Mouse (Mus musculus): ENCODE data around the gene Spdya. TPM values are rescaled to one million over a fixed set of nuclear protein-coding genes. Genes with fewer than 3 reads are reported as not detected.
"Not testable (repeated sequence)": the region's sequence is repeated elsewhere in the genome, so short reads cannot be mapped to it uniquely, and the experiment has no call there.

The Spdya gene
- polyA plus RNA-seq, 1 experiment from 2014 or later = 1.3 TPM

DNA sequence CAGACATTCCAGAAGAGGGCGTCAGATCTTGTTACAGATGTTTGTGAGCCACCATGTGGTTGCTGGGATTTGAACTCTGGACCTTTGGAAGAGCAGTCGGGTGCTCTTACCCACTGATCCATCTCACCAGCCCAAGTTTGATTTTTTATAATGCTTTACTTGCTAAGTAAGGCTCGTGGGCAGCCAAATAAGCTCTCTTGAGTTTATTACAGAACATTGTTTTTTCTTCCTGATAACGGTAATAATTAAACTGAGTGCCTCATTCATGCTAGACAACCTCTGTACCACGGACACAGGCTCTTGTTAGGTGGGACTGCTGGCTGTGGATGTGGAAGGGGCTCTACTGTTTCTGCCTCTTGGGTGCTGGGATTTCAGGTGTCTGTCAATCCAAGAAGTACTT lies 87.2 kb downstream of the Spdya start:
- H3K36me3 ChIP-seq = peaks cover 74% of the 10 kb centered on the region
- not testable (repeated sequence) for ATAC-seq (replicated peaks)
- 83% methylated on average over 5 of the region's 5 CpGs for WGBS

More for the DNA sequence above, 87.2 kb downstream of the Spdya start:
- not testable (repeated sequence) for H3K9ac ChIP-seq (replicated peaks); H3K27me3 ChIP-seq; H3K4me2 ChIP-seq (replicated peaks); H3K9me3 ChIP-seq; H3K4me3 ChIP-seq; H3K27ac ChIP-seq (replicated peaks); H3K4me1 ChIP-seq

Other genes starting within 250 kb of the Spdya start
- 0.92 and 1.1 TPM in 2 replicates for gene Emilin2, start 240.1 kb upstream of the Spdya start, polyA plus RNA-seq (2015; fragmentation: Nextera tagmentation; extraction: Ambion mirVana)
- 3.0 and 3.4 TPM in 2 replicates for gene Gm4707, start 92.1 kb upstream of the Spdya start, polyA plus RNA-seq (2015; fragmentation: Nextera tagmentation; extraction: Ambion mirVana)
- 52.7 and 55.0 TPM in 2 replicates for gene Smchd1, start 76.7 kb upstream of the Spdya start, polyA plus RNA-seq (2015; fragmentation: Nextera tagmentation; extraction: Ambion mirVana)
- gene Ndc80, start 25.2 kb upstream of the Spdya start, polyA plus RNA-seq (2015; fragmentation: Nextera tagmentation; extraction: Ambion mirVana) = 19.4 and 24.2 TPM in 2 replicates
- gene Wdr43, start 63.8 kb downstream of the Spdya start, polyA plus RNA-seq (2015; fragmentation: Nextera tagmentation; extraction: Ambion mirVana) = 55.2 and 57.4 TPM in 2 replicates
- gene Togaram2, start 121.2 kb downstream of the Spdya start, polyA plus RNA-seq (2015; fragmentation: Nextera tagmentation; extraction: Ambion mirVana) = 0.36 and 0.79 TPM in 2 replicates
- gene Pcare, start 200.8 kb downstream of the Spdya start, polyA plus RNA-seq (2015; fragmentation: Nextera tagmentation; extraction: Ambion mirVana) = not detected in 2 replicates
- gene Clip4, start 216.4 kb downstream of the Spdya start, polyA plus RNA-seq (2015; fragmentation: Nextera tagmentation; extraction: Ambion mirVana) = 9.6 and 10.3 TPM in 2 replicates

All from forebrain, embryonic 15.5 days (tissue).